17 mouse cellular contexts compared by ENCODE assay signal in the genomic region with DNA sequence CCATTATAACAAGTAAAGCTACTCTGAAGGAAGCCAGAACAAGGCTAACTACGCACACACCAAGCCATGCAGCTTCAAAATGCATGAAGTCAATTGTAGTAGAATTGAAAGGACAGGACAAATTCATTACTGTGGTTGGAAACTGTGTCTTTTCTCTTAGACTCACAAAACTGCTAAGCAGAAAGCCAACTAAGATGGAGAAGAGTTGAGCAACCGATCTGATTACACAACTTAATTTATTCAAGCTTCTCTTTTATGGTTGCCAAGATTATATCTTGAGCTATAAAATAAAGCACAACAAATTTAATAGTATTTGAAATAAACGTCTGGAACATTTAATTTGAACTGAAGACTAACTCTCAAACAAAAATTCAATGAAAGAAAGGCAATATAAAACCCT. TPM values are rescaled to one million over a fixed set of nuclear protein-coding genes. Genes with fewer than 3 reads are reported as not detected.
"Had no signal": no experiment of that assay in that cellular context is flagged by ENCODE, and none has a peak within 500 bp of the region (broad histone marks: within the 10 kb centered on the region; RNA-seq: fewer than 3 reads in every experiment).

No protein-coding gene starts in this region.

- H3K27me3 ChIP-seq: limb, embryonic 12.5 days; liver, embryonic 15.5 days; midbrain, embryonic 12.5 days; neural tube, embryonic 13.5 days; stomach, embryonic 15.5 days had no signal

- H3K27ac ChIP-seq: layer of hippocampus, adult 2 months; limb, embryonic 12.5 days; liver, embryonic 15.5 days; macrophage; midbrain, embryonic 12.5 days; neural tube, embryonic 13.5 days; stomach, embryonic 15.5 days had no signal

- H3K9ac ChIP-seq: limb, embryonic 12.5 days; liver, embryonic 15.5 days; midbrain, embryonic 12.5 days; neural tube, embryonic 13.5 days; stomach, embryonic 15.5 days had no signal

- H3K36me3 ChIP-seq: limb, embryonic 12.5 days; liver, embryonic 15.5 days; midbrain, embryonic 12.5 days; neural tube, embryonic 13.5 days; stomach, embryonic 15.5 days had no signal

- ATAC-seq: midbrain, embryonic 16.5 days had no signal

- H3K4me2 ChIP-seq: limb, embryonic 12.5 days; liver, embryonic 15.5 days; midbrain, embryonic 12.5 days; neural tube, embryonic 13.5 days; stomach, embryonic 15.5 days had no signal

- H3K4me3 ChIP-seq: layer of hippocampus, adult 2 months; limb, embryonic 12.5 days; liver, embryonic 15.5 days; midbrain, embryonic 12.5 days; neural tube, embryonic 13.5 days; stomach, embryonic 15.5 days had no signal

- H3K4me1 ChIP-seq: limb, embryonic 12.5 days; liver, embryonic 15.5 days; midbrain, embryonic 12.5 days; neural tube, embryonic 13.5 days; stomach, embryonic 15.5 days had no signal

- DNase-seq: kidney, adult 8-10 months; kidney, postnatal 10 days; kidney, postnatal 4 days; liver; lung, adult 2 months; right cerebral cortex, postnatal 14 days; thymus, postnatal 36 days had no signal

- H3K9me3 ChIP-seq: limb, embryonic 12.5 days; liver, embryonic 15.5 days; midbrain, embryonic 12.5 days; neural tube, embryonic 13.5 days; stomach, embryonic 15.5 days had no signal

RNA-seq across cellular contexts. Expression of gene Themis, which starts 59.0 kb away (rescaled TPM):
- total RNA-seq: layer of hippocampus, adult 2 months; left cerebral cortex, postnatal 36 days had no signal
- polyA plus RNA-seq: limb, embryonic 12.5 days; liver, embryonic 15.5 days; macrophage; midbrain, embryonic 12.5 days; neural tube, embryonic 13.5 days; testis, adult 2 months had no signal
